Mouse (Mus musculus): ENCODE measurements around the gene Ccm2l.

- TF ChIP-seq CTCF (IDR thresholded peaks at IDR 0.05; ENCODE audit: insufficient read depth, low read length) (no peak), POLR2A (IDR thresholded peaks at IDR 0.05; ENCODE audit: borderline replicate concordance, extremely low read depth, low read depth, low read length) (no peak)
Observed at GRCm38 (mm10) chr2:153089316-153089715, 23.6 kb downstream of the Ccm2l start.

All from lung, adult 2 months (tissue).